Mouse (Mus musculus) lung, embryonic 16.5 days (tissue): Measurements from ENCODE around the gene Atp8b4. TPM values are rescaled to one million over a fixed set of nuclear protein-coding genes. Genes with fewer than 3 reads are reported as not detected.
A peak's percentile ranks its signal among the peaks of the same experiment; 100 is the strongest.

Experiments used
- ATAC-seq: fragments of 200-750 bp; cut with Nextera tagmentation; 2 replicates; pipeline ENCODE4 v1.8.0; 2017; ENCODE audit warnings: low read depth, mild to moderate bottlenecking, moderate library complexity
- H3K27ac ChIP-seq: fragments of 300-500 bp; sonication (generic); 2 replicates; pipeline ENCODE4 v1.5.1; 2014; ENCODE audit warnings: mild to moderate bottlenecking, control low read depth, low read length
- H3K27me3 ChIP-seq: fragments of 300-500 bp; sonication (generic); 2 replicates; pipeline ENCODE4 v1.6.1; 2014; ENCODE audit warnings: low read depth, low read length, mixed read lengths; ENCODE audit not compliant: control insufficient read depth, insufficient read depth
- H3K36me3 ChIP-seq: fragments of 300-500 bp; sonication (generic); 2 replicates; pipeline ENCODE4 v1.6.1; 2014; ENCODE audit warnings: low read length; ENCODE audit not compliant: control insufficient read depth, insufficient read depth
- H3K4me1 ChIP-seq: fragments of 300-500 bp; sonication (generic); replicated peaks from 2 replicates; pipeline ENCODE4 v1.6.1; 2014; ENCODE audit warnings: low read length, mixed read lengths; ENCODE audit not compliant: control insufficient read depth, insufficient read depth
- H3K4me2 ChIP-seq: fragments of 300-500 bp; sonication (generic); 2 replicates; pipeline ENCODE4 v1.6.1; 2014; ENCODE audit warnings: low read depth, low read length, control low read depth
- H3K4me3 ChIP-seq: fragments of 300-500 bp; sonication (generic); 2 replicates; pipeline ENCODE4 v1.5.1; 2014; ENCODE audit warnings: mild to moderate bottlenecking, low read length, control low read depth
- H3K9ac ChIP-seq: fragments of 300-500 bp; sonication (generic); 2 replicates; pipeline ENCODE4 v1.6.1; 2014; ENCODE audit warnings: low read length, control low read depth
- H3K9me3 ChIP-seq: fragments of 300-500 bp; sonication (generic); 2 replicates; pipeline ENCODE4 v1.6.1; 2016; ENCODE audit warnings: low read length; ENCODE audit not compliant: control insufficient read depth
- WGBS: fragments of 180-500 bp; shearing (Covaris S2); extraction: QIAGEN DNeasy Blood & Tissue Kit; methylation state at CpG from one replicate; pipeline ENCODE4 v1.1.7; 2014; 5-methylcytosine and 5-hydroxymethylcytosine counted together
- polyA plus RNA-seq: library from polyadenylated mRNA; unstranded; fragments of >200 nt; fragmentation: Nextera tagmentation; extraction: Ambion mirVana; gene quantifications from 2 replicates; pipeline ENCODE4 v1.2.1, GENCODE M21; 2015

Gene Atp8b4
- polyA plus RNA-seq, 1 experiment from 2014 or later = 1.1 TPM

DNA sequence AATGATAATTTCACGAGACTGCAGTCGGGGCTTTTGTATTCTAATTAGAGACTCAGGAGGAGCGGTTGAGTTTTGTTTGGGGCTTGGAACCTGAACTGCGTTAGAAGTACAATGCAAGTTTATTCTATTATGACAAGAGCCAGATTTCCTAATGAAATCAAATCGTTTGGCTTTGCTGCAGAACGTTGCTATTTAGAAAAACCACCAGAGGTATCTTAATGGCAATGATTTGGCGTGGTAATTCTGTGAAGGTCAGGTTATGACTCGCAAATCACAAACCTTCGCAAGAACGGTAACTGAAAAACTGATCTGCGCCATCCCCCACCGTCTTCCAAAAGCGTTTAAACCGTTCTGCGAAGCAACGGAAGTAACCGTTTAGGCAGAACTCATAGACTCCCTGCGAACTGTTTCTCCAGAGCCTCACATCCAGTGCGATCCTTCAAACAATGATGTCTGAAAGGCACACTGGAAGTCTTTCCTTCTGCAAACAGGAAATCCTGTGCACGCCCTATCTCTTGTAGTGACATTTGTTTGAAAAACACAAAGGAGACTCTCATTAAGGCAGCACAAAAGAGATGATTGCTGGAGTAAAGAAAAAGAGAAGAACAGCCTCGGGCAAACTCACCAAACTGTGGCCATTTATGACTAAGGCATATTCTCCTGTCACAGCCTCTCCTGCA, 139.2 kb downstream of the Atp8b4 start:
- 57% methylated on average over 21 of the region's 21 CpGs for WGBS
- 0 out of 2 replicates have a peak overlapping the region, but pooled peaks have one; percentile 1 for H3K4me2 ChIP-seq
- peak; percentile 53; the same call in 1 of the 2 replicates for ATAC-seq
- no peaks in the 10 kb centered on the region for H3K9me3 ChIP-seq
- no peaks in the 10 kb centered on the region for H3K36me3 ChIP-seq
- H3K4me3 ChIP-seq = no peak overlapping the region
- H3K27me3 ChIP-seq = no peaks in the 10 kb centered on the region
- peaks cover 13% of the 10 kb centered on the region for H3K4me1 ChIP-seq
- peak overlapping the region; percentile 58 for H3K27ac ChIP-seq
- H3K9ac ChIP-seq = no peak overlapping the region

DNA sequence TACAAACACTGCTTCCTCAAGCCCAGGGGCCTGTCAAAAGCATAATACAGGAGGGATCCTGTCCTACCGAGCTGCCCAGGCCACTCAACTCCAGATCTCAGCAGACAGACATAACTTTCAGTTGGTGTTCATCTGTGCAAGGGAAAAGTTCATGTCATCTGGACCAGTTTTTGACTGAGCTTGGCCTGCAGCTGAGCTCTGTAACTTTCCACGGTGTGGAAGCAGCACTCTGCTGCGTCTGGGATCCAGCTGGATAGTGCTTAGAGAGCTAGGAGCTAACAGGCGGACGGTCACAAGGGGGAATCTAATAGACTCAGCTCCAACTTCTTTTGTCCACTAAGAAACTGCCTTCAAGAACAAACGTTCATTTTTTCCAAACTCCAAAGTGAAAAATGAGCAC, 139.8 kb downstream of the Atp8b4 start:
- 40% methylated on average over 6 of the region's 6 CpGs for WGBS
- Histone ChIP-seq H3K36me3 (no peaks in the 10 kb centered on the region), H3K9ac (no peak overlapping the region), H3K9me3 (no peaks in the 10 kb centered on the region), H3K27ac (peak overlapping the region; percentile 58), H3K4me2 (0 out of 2 replicates have a peak overlapping the region, but pooled peaks have one; percentile 1), H3K27me3 (no peaks in the 10 kb centered on the region), H3K4me1 (peaks cover 13% of the 10 kb centered on the region), H3K4me3 (no peak overlapping the region)
- peak; percentile 62; the same call in 1 of the 2 replicates for ATAC-seq

DNA sequence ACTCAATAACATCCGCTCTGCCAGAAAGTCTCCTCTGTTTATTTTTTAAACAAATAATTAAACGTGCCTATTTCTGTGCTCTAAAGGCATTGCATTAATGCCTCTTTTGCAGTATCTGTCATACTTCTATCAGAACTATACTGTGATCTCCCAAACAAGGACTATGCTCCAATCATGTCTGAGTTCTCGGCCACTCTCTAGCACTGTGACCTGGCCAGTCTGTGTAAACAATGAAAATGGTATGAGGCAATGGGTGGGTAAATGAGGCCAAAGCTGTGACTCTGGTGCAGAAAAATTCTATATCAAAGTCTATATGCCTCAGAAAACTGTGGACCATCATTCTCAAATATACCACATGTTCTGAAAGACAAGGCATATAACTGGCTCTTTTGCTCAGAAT, 140.5 kb downstream of the Atp8b4 start:
- 45% methylated on average over 3 of the region's 3 CpGs for WGBS
- no peaks in the 10 kb centered on the region for H3K27me3 ChIP-seq
- H3K27ac ChIP-seq = no peak overlapping the region
- no peak overlapping the region for H3K9ac ChIP-seq
- no peaks in the 10 kb centered on the region for H3K9me3 ChIP-seq
- no peak overlapping the region for H3K4me3 ChIP-seq
- H3K4me1 ChIP-seq = peaks cover 13% of the 10 kb centered on the region
- H3K36me3 ChIP-seq = no peaks in the 10 kb centered on the region
- ATAC-seq = no peak
- no peak overlapping the region for H3K4me2 ChIP-seq

DNA sequence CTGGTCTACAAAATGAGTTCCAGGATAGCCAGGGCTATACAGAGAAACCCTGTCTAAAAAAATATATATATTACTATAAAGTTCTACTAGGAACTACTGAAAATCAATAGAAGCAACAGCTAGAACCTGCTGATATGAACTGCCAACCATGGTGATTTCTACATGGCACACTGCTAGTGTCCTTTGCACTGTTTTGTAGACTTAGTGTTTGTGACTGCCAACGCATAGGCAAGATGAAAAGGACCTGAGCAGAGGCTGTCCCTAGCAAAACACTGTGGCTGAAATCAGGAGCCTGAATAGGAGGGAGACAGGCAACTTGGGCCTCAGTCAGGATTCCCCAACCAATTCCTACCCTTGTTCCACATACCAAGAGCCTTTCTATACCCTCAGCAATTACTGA, 141.2 kb downstream of the Atp8b4 start:
- Histone ChIP-seq H3K4me1 (peaks cover 13% of the 10 kb centered on the region), H3K9me3 (no peaks in the 10 kb centered on the region), H3K36me3 (no peaks in the 10 kb centered on the region), H3K4me3 (no peak overlapping the region), H3K9ac (no peak overlapping the region), H3K27ac (no peak overlapping the region), H3K4me2 (no peak overlapping the region), H3K27me3 (no peaks in the 10 kb centered on the region)
- WGBS = 82% methylated on average over 1 of the region's 1 CpGs
- no peak for ATAC-seq

DNA sequence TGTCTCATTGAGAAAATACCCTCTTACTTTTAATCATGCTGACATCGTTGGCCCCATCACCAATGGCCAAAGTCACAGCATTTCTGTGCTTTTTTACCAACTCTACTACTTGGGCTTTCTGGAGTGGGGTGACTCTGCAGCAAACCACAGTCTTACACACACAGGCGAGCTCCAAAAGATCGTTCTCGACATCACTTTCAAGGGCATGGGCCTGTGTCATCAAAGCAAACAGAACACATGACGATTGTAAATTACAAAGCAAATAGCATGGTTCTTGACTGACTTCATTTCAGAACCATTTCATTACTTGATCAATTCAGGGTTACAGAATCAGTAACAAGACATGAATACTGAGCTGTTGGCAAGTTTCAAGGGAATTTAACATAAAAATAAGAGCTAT, 141.7 kb downstream of the Atp8b4 start:
- no peaks in the 10 kb centered on the region for H3K9me3 ChIP-seq
- no peak overlapping the region for H3K4me3 ChIP-seq
- no peak for ATAC-seq
- no peak overlapping the region for H3K9ac ChIP-seq
- WGBS = 81% methylated on average over 5 of the region's 5 CpGs
- H3K36me3 ChIP-seq = no peaks in the 10 kb centered on the region
- no peaks in the 10 kb centered on the region for H3K27me3 ChIP-seq
- no peak overlapping the region for H3K27ac ChIP-seq
- peaks cover 13% of the 10 kb centered on the region for H3K4me1 ChIP-seq
- no peak overlapping the region for H3K4me2 ChIP-seq

DNA sequence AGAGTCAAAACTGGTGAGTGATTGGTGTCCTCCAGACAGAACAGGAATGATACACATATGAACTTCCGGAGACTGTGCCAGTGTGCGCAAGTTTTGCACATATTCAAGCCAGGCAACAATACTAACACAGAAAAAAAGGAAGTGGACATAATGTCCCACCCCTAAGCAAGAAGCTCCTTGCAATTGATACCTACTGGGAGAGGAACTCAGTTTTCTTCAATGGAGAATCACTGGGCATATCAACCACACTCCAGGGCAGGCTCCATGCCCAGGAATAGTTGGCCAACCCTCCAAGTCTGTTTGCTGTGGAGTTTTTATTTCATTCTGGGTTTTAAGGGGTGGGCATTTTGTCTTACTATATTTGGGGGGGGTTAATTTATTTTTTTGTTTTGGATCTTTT, 145.2 kb downstream of the Atp8b4 start:
- H3K4me2 ChIP-seq = no peak overlapping the region
- no peak overlapping the region for H3K27ac ChIP-seq
- H3K4me1 ChIP-seq = 0 out of 2 replicates have a peak, but pooled peaks cover under 1% of the 10 kb centered on the region
- no peak for ATAC-seq
- H3K9me3 ChIP-seq = no peaks in the 10 kb centered on the region
- H3K36me3 ChIP-seq = no peaks in the 10 kb centered on the region
- H3K4me3 ChIP-seq = no peak overlapping the region
- WGBS = 87% methylated on average over 2 of the region's 2 CpGs
- H3K27me3 ChIP-seq = no peaks in the 10 kb centered on the region
- H3K9ac ChIP-seq = no peak overlapping the region

DNA sequence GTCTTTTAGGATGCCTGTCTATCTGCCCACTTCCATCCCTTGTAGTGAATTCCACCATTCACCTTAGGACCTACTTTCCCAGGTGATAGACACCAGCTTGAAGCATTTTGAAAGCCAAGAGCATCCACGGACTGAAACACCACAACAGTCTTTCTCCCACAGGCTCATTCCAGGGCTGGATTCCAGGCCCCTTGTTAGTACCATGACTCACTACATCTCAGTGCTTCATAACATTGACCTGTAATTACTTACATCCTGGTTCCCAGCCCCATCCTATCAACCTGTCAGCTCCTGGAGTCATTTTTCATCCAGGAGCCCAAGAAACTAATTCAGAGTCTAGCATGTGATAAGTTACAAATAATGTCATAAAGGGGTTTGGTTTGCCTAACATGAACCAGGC, 148.7 kb downstream of the Atp8b4 start:
- H3K36me3 ChIP-seq = no peaks in the 10 kb centered on the region
- no peaks in the 10 kb centered on the region for H3K4me1 ChIP-seq
- H3K9ac ChIP-seq = no peak overlapping the region
- no peak overlapping the region for H3K4me2 ChIP-seq
- no peaks in the 10 kb centered on the region for H3K9me3 ChIP-seq
- no peaks in the 10 kb centered on the region for H3K27me3 ChIP-seq
- H3K4me3 ChIP-seq = no peak overlapping the region
- ATAC-seq = no peak
- no peak overlapping the region for H3K27ac ChIP-seq
- WGBS = 50% methylated on average over 1 of the region's 1 CpGs

DNA sequence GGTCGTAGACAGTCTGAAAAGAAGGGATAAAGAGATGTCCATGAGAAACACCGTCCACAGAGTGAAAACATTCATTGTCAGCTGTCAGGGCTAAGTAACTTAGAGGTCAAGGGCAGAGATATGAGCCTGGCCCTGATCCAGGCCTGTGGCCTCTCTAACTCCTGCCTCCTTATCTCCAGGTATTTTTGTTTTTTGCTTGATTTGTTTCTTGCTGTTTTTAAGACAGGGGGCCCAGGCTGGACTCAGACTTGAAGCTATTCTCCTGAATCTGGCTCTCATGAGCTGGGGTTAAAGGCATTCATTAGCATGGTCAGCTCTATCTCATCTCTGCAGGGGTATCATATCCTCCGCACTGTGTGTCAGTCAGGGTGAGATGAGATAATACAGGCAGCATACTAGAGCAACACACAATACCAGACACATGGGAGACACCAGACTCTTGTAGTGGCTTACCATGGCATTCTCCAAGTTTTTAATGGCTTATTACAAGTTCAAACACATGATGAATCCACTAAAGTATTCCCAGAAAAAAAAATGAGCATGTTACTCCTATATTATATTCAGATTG, 157.4 kb downstream of the Atp8b4 start:
- Histone ChIP-seq H3K4me1 (no peaks in the 10 kb centered on the region), H3K9me3 (no peaks in the 10 kb centered on the region), H3K27ac (no peak overlapping the region), H3K27me3 (no peaks in the 10 kb centered on the region), H3K4me2 (no peak overlapping the region), H3K36me3 (no peaks in the 10 kb centered on the region), H3K4me3 (no peak overlapping the region), H3K9ac (no peak overlapping the region)
- 51% methylated on average over 3 of the region's 3 CpGs for WGBS
- ATAC-seq = no peak

DNA sequence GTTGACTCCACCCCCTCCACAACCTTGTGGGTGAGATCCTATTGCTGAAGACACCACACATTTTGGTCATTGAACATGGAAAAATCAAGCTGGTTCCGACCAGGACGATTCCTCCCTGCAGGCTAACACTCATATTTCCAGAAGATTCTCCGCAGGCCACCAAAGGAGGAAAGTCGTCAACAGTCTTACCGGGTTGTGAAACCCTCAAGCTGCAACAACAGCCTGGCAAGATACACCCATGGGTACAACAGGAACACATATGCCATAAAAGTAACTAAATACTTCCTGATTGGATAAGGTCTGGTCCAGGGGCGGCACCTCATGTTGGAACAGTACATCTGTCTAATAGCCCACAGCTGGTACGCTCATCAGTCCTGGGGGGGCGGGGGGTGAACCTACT, 159.0 kb downstream of the Atp8b4 start:
- H3K9me3 ChIP-seq = no peaks in the 10 kb centered on the region
- no peaks in the 10 kb centered on the region for H3K4me1 ChIP-seq
- no peak overlapping the region for H3K9ac ChIP-seq
- no peak overlapping the region for H3K4me3 ChIP-seq
- no peaks in the 10 kb centered on the region for H3K27me3 ChIP-seq
- no peaks in the 10 kb centered on the region for H3K36me3 ChIP-seq
- no peak overlapping the region for H3K4me2 ChIP-seq
- no peak for ATAC-seq
- 85% methylated on average over 8 of the region's 8 CpGs for WGBS
- H3K27ac ChIP-seq = no peak overlapping the region
